Mouse (Mus musculus): ENCODE measurements at regions not wholly inside any gene's neighbourhood (a gene's known extent, or its start where the extent isn't known, plus 50 kb on each side); places are given as distances from the start of the nearest gene placed in this dataset.

- no peak overlapping the region for H3K9ac ChIP-seq (replicated peaks)
- no peaks in the 10 kb centered on the region; the same call in 1 of the 2 replicates for H3K4me1 ChIP-seq (ENCODE audit: insufficient read depth)
- no peak for TF ChIP-seq CTCF (IDR thresholded peaks at IDR 0.05; ENCODE audit: low read depth)
- no peak for TF ChIP-seq EP300 (IDR thresholded peaks at IDR 0.05; ENCODE audit: low read depth)
- H3K36me3 ChIP-seq (replicated peaks; ENCODE audit: insufficient read depth, low read length) = no peaks in the 10 kb centered on the region
- 79% methylated on average over 8 of the region's 8 CpGs for WGBS (ENCODE audit: insufficient replicate concordance)
- no peak overlapping the region for H3K27ac ChIP-seq (ENCODE audit: low read depth)
- no peak overlapping the region for H3K4me2 ChIP-seq (ENCODE audit: low read depth, low read length)
- no peak overlapping the region for H3K4me3 ChIP-seq (ENCODE audit: low read depth, low read length)
- no peaks in the 10 kb centered on the region for H3K9me3 ChIP-seq (ENCODE audit: low read length)
- no peak for ATAC-seq
- no peak for DNase-seq
- no peaks in the 10 kb centered on the region for H3K27me3 ChIP-seq (ENCODE audit: insufficient read depth, low read length)
These were observed 52.3 kb upstream of the Ptgfr start for GRCm38 (mm10) chr3:151889738-151890137.

Data from liver, postnatal 0 days (tissue).